Mouse (Mus musculus) embryonic facial prominence, embryonic 14.5 days (tissue): Measurements from ENCODE around the gene Ubiad1. TPM values are rescaled to one million over a fixed set of nuclear protein-coding genes. Genes with fewer than 3 reads are reported as not detected.

Source experiments
- ATAC-seq: fragments of 200-750 bp; cut with Nextera tagmentation; 2 replicates; pipeline ENCODE4 v1.8.0; 2017; ENCODE audit warnings: low read depth, moderate number of reproducible peaks, moderate TSS enrichment
- DNase-seq: peaks from one replicate; pipeline ENCODE4 v3.0.0-alpha.2; 2015; ENCODE audit warnings: low spot score
- H3K27ac ChIP-seq: fragments of 300-500 bp; sonication (generic); replicated peaks from 2 replicates; pipeline ENCODE4 v1.5.1; 2014; ENCODE audit warnings: low read depth, mild to moderate bottlenecking, low read length, moderate library complexity
- H3K27me3 ChIP-seq: fragments of 300-500 bp; sonication (generic); replicated peaks from 2 replicates; pipeline ENCODE4 v1.6.1; 2014; ENCODE audit warnings: low read length; ENCODE audit not compliant: control insufficient read depth, insufficient read depth
- H3K36me3 ChIP-seq: fragments of 300-500 bp; sonication (generic); 2 replicates; pipeline ENCODE4 v1.6.1; 2014; ENCODE audit warnings: low read length, mixed read lengths; ENCODE audit not compliant: control insufficient read depth, insufficient read depth
- H3K4me1 ChIP-seq: fragments of 300-500 bp; sonication (generic); 2 replicates; pipeline ENCODE4 v1.6.1; 2014; ENCODE audit warnings: antibody characterized with exemption, low read length; ENCODE audit not compliant: control insufficient read depth, insufficient read depth
- H3K4me2 ChIP-seq: fragments of 300-500 bp; sonication (generic); 2 replicates; pipeline ENCODE4 v1.6.1; 2014; ENCODE audit warnings: low read depth, mild to moderate bottlenecking, low read length, moderate library complexity, mixed read lengths
- H3K4me3 ChIP-seq: fragments of 300-500 bp; sonication (generic); 2 replicates; pipeline ENCODE4 v1.5.1; 2014; ENCODE audit warnings: low read depth, mild to moderate bottlenecking, low read length
- H3K9ac ChIP-seq: fragments of 300-500 bp; sonication (generic); 2 replicates; pipeline ENCODE4 v1.6.1; 2014; ENCODE audit warnings: low read depth, mild to moderate bottlenecking, low read length, moderate library complexity, mixed read lengths
- H3K9me3 ChIP-seq: fragments of 300-500 bp; sonication (generic); 2 replicates; pipeline ENCODE4 v1.6.1; 2016; ENCODE audit warnings: low read length; ENCODE audit not compliant: control insufficient read depth
- WGBS: fragments of 180-500 bp; shearing (Covaris S2); extraction: QIAGEN DNeasy Blood & Tissue Kit; methylation state at CpG from one replicate; pipeline ENCODE4 v1.1.7; 2014; 5-methylcytosine and 5-hydroxymethylcytosine counted together
- polyA plus RNA-seq: library from polyadenylated mRNA; unstranded; fragments of >200 nt; fragmentation: Nextera tagmentation; extraction: Ambion mirVana; gene quantifications from 2 replicates; pipeline ENCODE4 v1.2.1, GENCODE M21; 2014

Ubiad1 gene
- polyA plus RNA-seq, 1 experiment from 2014 or later = 13.3 TPM

GRCm38 (mm10) chr4:148462717-148463116, 18.1 kb upstream of the Ubiad1 start:
- 97% methylated on average over 13 of the region's 13 CpGs for WGBS
- Histone ChIP-seq H3K4me3 (no peak overlapping the region), H3K9me3 (no peaks in the 10 kb centered on the region), H3K4me1 (no peaks in the 10 kb centered on the region), H3K27ac (no peak overlapping the region), H3K4me2 (no peak overlapping the region), H3K27me3 (no peaks in the 10 kb centered on the region), H3K36me3 (peaks cover 91% of the 10 kb centered on the region), H3K9ac (no peak overlapping the region)
- ATAC-seq (no peak), DNase-seq (no peak)

GRCm38 (mm10) chr4:148461772-148462171, 17.2 kb upstream of the Ubiad1 start:
- no peak overlapping the region for H3K4me2 ChIP-seq
- H3K27ac ChIP-seq = no peak overlapping the region
- no peaks in the 10 kb centered on the region for H3K4me1 ChIP-seq
- H3K4me3 ChIP-seq = no peak overlapping the region
- ATAC-seq (no peak), DNase-seq (no peak)
- no peak overlapping the region for H3K9ac ChIP-seq
- H3K27me3 ChIP-seq = no peaks in the 10 kb centered on the region
- peaks cover 93% of the 10 kb centered on the region for H3K36me3 ChIP-seq
- no peaks in the 10 kb centered on the region for H3K9me3 ChIP-seq
- 83% methylated on average over 4 of the region's 4 CpGs for WGBS

GRCm38 (mm10) chr4:148460656-148461284, 16.2 kb upstream of the Ubiad1 start:
- ATAC-seq (no peak), DNase-seq (no peak)
- H3K4me3 ChIP-seq = no peak overlapping the region
- 86% methylated on average over 12 of the region's 12 CpGs for WGBS
- H3K9ac ChIP-seq = no peak overlapping the region
- H3K36me3 ChIP-seq = peaks cover 94% of the 10 kb centered on the region
- H3K27me3 ChIP-seq = no peaks in the 10 kb centered on the region
- no peak overlapping the region for H3K4me2 ChIP-seq
- no peak overlapping the region for H3K27ac ChIP-seq
- no peaks in the 10 kb centered on the region for H3K9me3 ChIP-seq
- H3K4me1 ChIP-seq = no peaks in the 10 kb centered on the region

GRCm38 (mm10) chr4:148455477-148456025, 11.0 kb upstream of the Ubiad1 start:
- H3K9me3 ChIP-seq = no peaks in the 10 kb centered on the region
- H3K36me3 ChIP-seq = peaks cover 81% of the 10 kb centered on the region
- H3K4me1 ChIP-seq = no peaks in the 10 kb centered on the region
- H3K4me3 ChIP-seq = no peak overlapping the region
- no peak overlapping the region for H3K9ac ChIP-seq
- WGBS = 88% methylated on average over 5 of the region's 5 CpGs
- no peaks in the 10 kb centered on the region for H3K27me3 ChIP-seq
- no peak overlapping the region for H3K4me2 ChIP-seq
- no peak for ATAC-seq
- H3K27ac ChIP-seq = no peak overlapping the region
- DNase-seq = no peak

- peaks cover 6% of the 10 kb centered on the region; the same call in 1 of the 2 replicates for H3K4me1 ChIP-seq
- ATAC-seq (no peak), DNase-seq (no peak)
- no peaks in the 10 kb centered on the region for H3K9me3 ChIP-seq
- H3K4me3 ChIP-seq = no peak overlapping the region
- H3K27me3 ChIP-seq = no peaks in the 10 kb centered on the region
- no peak overlapping the region for H3K4me2 ChIP-seq
- H3K27ac ChIP-seq = no peak overlapping the region
- H3K9ac ChIP-seq = no peak overlapping the region
- 91% methylated on average over 11 of the region's 11 CpGs for WGBS
- peaks cover 66% of the 10 kb centered on the region for H3K36me3 ChIP-seq
Observed at GRCm38 (mm10) chr4:148453707-148454106, 9.1 kb upstream of the Ubiad1 start.

- no peak for ATAC-seq
- Histone ChIP-seq H3K9me3 (no peaks in the 10 kb centered on the region), H3K27ac (peak overlapping the region; percentile 55; the same call in 1 of the 2 replicates), H3K9ac (peak overlapping the region; percentile 90), H3K27me3 (no peaks in the 10 kb centered on the region), H3K36me3 (peaks cover 18% of the 10 kb centered on the region), H3K4me1 (peaks cover 14% of the 10 kb centered on the region; the same call in 1 of the 2 replicates), H3K4me3 (peak overlapping the region; percentile 97), H3K4me2 (peak overlapping the region; percentile 80)
- 0% methylated on average over 14 of the region's 15 CpGs for whole genome bisulfite sequencing
- peak; percentile 26 for DNase-seq
Observed at GRCm38 (mm10) chr4:148448853-148449245, 4.3 kb upstream of the Ubiad1 start.

- no peaks in the 10 kb centered on the region for H3K9me3 ChIP-seq
- ATAC-seq (peak; percentile 98), DNase-seq (peak; percentile 100)
- H3K36me3 ChIP-seq = peaks cover 12% of the 10 kb centered on the region
- peak within 1 kb of the TSS; percentile 80 for H3K4me2 ChIP-seq
- H3K27ac ChIP-seq = peak within 1 kb of the TSS; percentile 67; the same call in 1 of the 2 replicates
- peaks cover 17% of the 10 kb centered on the region; the same call in 1 of the 2 replicates for H3K4me1 ChIP-seq
- peak within 1 kb of the TSS; percentile 90 for H3K9ac ChIP-seq
- H3K27me3 ChIP-seq = no peaks in the 10 kb centered on the region
- peak within 1 kb of the TSS; percentile 97 for H3K4me3 ChIP-seq
- WGBS = under 1% methylated on average over 39 of the region's 56 CpGs
Observed at GRCm38 (mm10) chr4:148448179-148448852, 3.7 kb upstream of the Ubiad1 start, which contains the start of gene Mtor. Gene Mtor (plus strand): TSS chr4:148448611.

GRCm38 (mm10) chr4:148442598-148442997, 2.0 kb downstream of the Ubiad1 start:
- no peak for ATAC-seq
- H3K4me3 ChIP-seq = no peak overlapping the region
- 92% methylated on average over 7 of the region's 7 CpGs for WGBS
- H3K27me3 ChIP-seq = no peaks in the 10 kb centered on the region
- peaks cover 11% of the 10 kb centered on the region; the same call in 1 of the 2 replicates for H3K4me1 ChIP-seq
- H3K9me3 ChIP-seq = no peaks in the 10 kb centered on the region
- H3K27ac ChIP-seq = no peak overlapping the region
- H3K9ac ChIP-seq = no peak overlapping the region
- H3K4me2 ChIP-seq = no peak overlapping the region
- H3K36me3 ChIP-seq = no peaks in the 10 kb centered on the region
- DNase-seq = no peak
